Mouse (Mus musculus) neural tube, embryonic 15.5 days (tissue): ENCODE measurements at regions not wholly inside any gene's neighbourhood (a gene's known extent, or its start where the extent isn't known, plus 50 kb on each side); places are given as distances from the start of the nearest gene placed in this dataset.

Experiments
- ATAC-seq: fragments of 200-750 bp; cut with Nextera tagmentation; 2 replicates; pipeline ENCODE4 v1.8.0; 2017; ENCODE audit warnings: mild to moderate bottlenecking, moderate TSS enrichment, moderate library complexity; ENCODE audit not compliant: low FRiP score
- H3K27ac ChIP-seq: fragments of 300-500 bp; sonication (generic); replicated peaks from 2 replicates; pipeline ENCODE4 v1.5.1; 2015; ENCODE audit warnings: mild to moderate bottlenecking, inconsistent platforms
- H3K27me3 ChIP-seq: fragments of 300-500 bp; sonication (generic); replicated peaks from 2 replicates; pipeline ENCODE4 v1.6.1; 2015; ENCODE audit warnings: inconsistent platforms
- H3K36me3 ChIP-seq: fragments of 300-500 bp; sonication (generic); 2 replicates; pipeline ENCODE4 v1.6.1; 2015; ENCODE audit warnings: inconsistent platforms
- H3K4me1 ChIP-seq: fragments of 300-500 bp; sonication (generic); 2 replicates; pipeline ENCODE4 v1.6.1; 2015; ENCODE audit warnings: inconsistent platforms
- H3K4me2 ChIP-seq: fragments of 300-500 bp; sonication (generic); 2 replicates; pipeline ENCODE4 v1.6.1; 2015; ENCODE audit warnings: inconsistent platforms, mild to moderate bottlenecking, moderate library complexity
- H3K4me3 ChIP-seq: fragments of 300-500 bp; sonication (generic); replicated peaks from 2 replicates; pipeline ENCODE4 v1.5.1; 2015; ENCODE audit warnings: mild to moderate bottlenecking, inconsistent platforms
- H3K9ac ChIP-seq: fragments of 300-500 bp; sonication (generic); replicated peaks from 2 replicates; pipeline ENCODE4 v1.6.1; 2015; ENCODE audit warnings: mild to moderate bottlenecking, inconsistent platforms
- H3K9me3 ChIP-seq: fragments of 300-500 bp; sonication (generic); replicated peaks from 2 replicates; pipeline ENCODE4 v1.6.1; 2016; ENCODE audit warnings: inconsistent platforms
- WGBS: fragments of 180-500 bp; shearing (Covaris S2); methylation state at CpG from one replicate; pipeline ENCODE4 v1.1.7; 2015; ENCODE audit warnings: mixed read lengths; 5-methylcytosine and 5-hydroxymethylcytosine counted together

DNA sequence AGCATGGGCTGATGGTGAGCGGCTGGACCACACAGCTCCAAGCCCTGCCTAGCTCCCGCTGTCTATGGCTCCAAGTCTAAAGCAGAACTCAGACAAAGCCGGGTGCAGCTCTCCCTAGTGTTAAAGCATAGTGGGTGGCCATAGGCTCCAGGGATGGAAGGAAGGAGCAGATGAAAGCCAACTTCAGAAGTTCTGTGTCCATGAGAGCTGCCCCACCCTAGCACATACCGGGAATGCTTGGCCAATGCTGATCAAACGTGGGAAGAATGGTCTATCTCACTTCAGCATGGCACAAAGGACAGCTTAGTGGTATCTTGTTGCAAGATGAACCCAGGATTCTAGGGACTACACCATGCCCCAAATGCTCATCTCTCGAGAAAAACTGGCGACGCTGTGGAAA is 55.5 kb upstream of the Ssx2ip start:
- no peaks in the 10 kb centered on the region for H3K36me3 ChIP-seq
- ATAC-seq = no peak
- 0 out of 2 replicates have a peak, but pooled peaks cover 2% of the 10 kb centered on the region for H3K27me3 ChIP-seq
- H3K9ac ChIP-seq = no peak overlapping the region
- H3K4me3 ChIP-seq = no peak overlapping the region
- 86% methylated on average over 8 of the region's 8 CpGs for WGBS
- no peak overlapping the region for H3K4me2 ChIP-seq
- no peaks in the 10 kb centered on the region for H3K9me3 ChIP-seq
- peaks cover 20% of the 10 kb centered on the region for H3K4me1 ChIP-seq
- no peak overlapping the region for H3K27ac ChIP-seq

DNA sequence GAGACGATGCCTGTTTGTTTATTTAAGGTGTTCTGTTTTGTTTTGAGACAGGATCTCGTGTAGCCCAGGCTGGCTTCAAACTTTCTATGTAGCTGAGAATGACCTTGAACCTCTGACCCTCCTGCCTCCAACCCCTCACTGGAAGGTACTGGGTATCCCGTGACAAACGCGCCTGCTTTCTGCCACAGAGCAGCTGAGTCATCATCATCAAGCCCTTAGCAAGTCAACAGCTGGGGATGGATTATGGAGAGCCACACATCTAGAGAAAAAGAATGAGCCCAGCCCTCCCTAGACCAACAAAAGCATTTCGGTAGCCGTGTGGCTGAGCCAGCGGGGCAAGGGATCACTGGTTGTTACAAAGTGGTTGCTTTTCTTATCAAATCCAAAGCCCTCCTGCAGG is 55.0 kb upstream of the Ssx2ip start:
- H3K27ac ChIP-seq = no peak overlapping the region
- no peaks in the 10 kb centered on the region for H3K9me3 ChIP-seq
- H3K36me3 ChIP-seq = no peaks in the 10 kb centered on the region
- H3K4me1 ChIP-seq = peaks cover 16% of the 10 kb centered on the region
- no peak for ATAC-seq
- no peak overlapping the region for H3K4me3 ChIP-seq
- H3K4me2 ChIP-seq = no peak overlapping the region
- H3K9ac ChIP-seq = no peak overlapping the region
- H3K27me3 ChIP-seq = 0 out of 2 replicates have a peak, but pooled peaks cover under 1% of the 10 kb centered on the region
- WGBS = 87% methylated on average over 8 of the region's 8 CpGs

GRCm38 (mm10) chr3:146350126-146350525 is 54.3 kb upstream of the Ssx2ip start:
- WGBS = 92% methylated on average over 9 of the region's 9 CpGs
- ATAC-seq = no peak
- Histone ChIP-seq H3K9me3 (no peaks in the 10 kb centered on the region), H3K9ac (no peak overlapping the region), H3K27me3 (no peaks in the 10 kb centered on the region), H3K4me3 (no peak overlapping the region), H3K4me2 (no peak overlapping the region), H3K36me3 (no peaks in the 10 kb centered on the region), H3K4me1 (peaks cover 12% of the 10 kb centered on the region), H3K27ac (no peak overlapping the region)

DNA sequence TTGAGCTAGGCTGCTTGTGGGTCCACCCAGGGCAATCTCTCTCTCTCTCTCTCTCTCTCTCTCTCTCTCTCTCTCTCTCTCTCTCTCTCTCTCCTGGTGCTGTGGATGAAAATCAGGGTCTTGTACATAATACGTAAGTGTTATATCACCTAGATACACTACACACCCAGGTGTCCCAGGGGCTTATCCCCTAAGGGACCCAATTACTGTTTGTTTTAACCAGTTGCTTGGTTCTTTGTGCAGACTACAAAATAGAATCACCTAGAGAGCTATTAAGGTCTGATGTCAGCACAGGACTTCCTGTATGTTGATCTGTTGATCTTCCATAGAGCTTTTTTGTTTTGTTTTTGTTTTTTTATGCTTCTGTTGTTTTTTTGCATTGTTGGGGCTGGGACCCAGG is 53.0 kb upstream of the Ssx2ip start:
- Histone ChIP-seq H3K4me3 (no peak overlapping the region), H3K9me3 (no peaks in the 10 kb centered on the region), H3K4me2 (no peak overlapping the region), H3K4me1 (0 out of 2 replicates have a peak, but pooled peaks cover under 1% of the 10 kb centered on the region), H3K27ac (no peak overlapping the region), H3K27me3 (no peaks in the 10 kb centered on the region), H3K36me3 (no peaks in the 10 kb centered on the region), H3K9ac (no peak overlapping the region)
- no peak for ATAC-seq
- WGBS = 89% methylated on average over 1 of the region's 1 CpGs

- no peak overlapping the region for H3K4me3 ChIP-seq
- WGBS = 83% methylated on average over 4 of the region's 4 CpGs
- no peaks in the 10 kb centered on the region for H3K27me3 ChIP-seq
- no peak for ATAC-seq
- no peaks in the 10 kb centered on the region for H3K4me1 ChIP-seq
- H3K4me2 ChIP-seq = no peak overlapping the region
- H3K9ac ChIP-seq = no peak overlapping the region
- no peaks in the 10 kb centered on the region for H3K9me3 ChIP-seq
- no peak overlapping the region for H3K27ac ChIP-seq
- no peaks in the 10 kb centered on the region for H3K36me3 ChIP-seq
These were observed 52.3 kb upstream of the Ssx2ip start for GRCm38 (mm10) chr3:146352187-146352586.

DNA sequence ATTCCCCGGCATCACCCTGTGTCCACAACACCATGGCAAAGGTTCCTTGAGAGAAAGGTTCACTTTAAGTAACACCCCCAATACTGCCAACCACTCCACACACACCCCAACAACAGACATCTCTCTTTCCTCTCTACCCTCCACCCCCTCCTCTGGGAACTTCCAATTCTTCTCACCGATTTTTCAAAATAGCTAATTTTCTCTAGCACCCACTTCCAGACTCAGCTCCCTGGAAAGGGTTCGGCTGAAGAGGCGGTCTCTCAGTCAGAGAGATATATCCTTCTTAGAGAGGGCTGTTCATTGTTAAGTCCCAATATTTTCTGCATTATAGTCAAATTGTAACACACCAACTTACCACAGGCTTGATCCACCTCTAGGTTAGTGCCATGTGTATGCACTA is 50.5 kb upstream of the Ssx2ip start:
- Histone ChIP-seq H3K27ac (no peak overlapping the region), H3K9ac (no peak overlapping the region), H3K27me3 (no peaks in the 10 kb centered on the region), H3K4me2 (no peak overlapping the region), H3K36me3 (no peaks in the 10 kb centered on the region), H3K4me3 (no peak overlapping the region), H3K9me3 (no peaks in the 10 kb centered on the region), H3K4me1 (no peaks in the 10 kb centered on the region)
- ATAC-seq = no peak
- 91% methylated on average over 4 of the region's 4 CpGs for WGBS
